Mouse (Mus musculus): ENCODE measurements around the gene Sart3. TPM values are rescaled to one million over a fixed set of nuclear protein-coding genes. Genes with fewer than 3 reads are reported as not detected.
"Not testable (repeated sequence)": the region's sequence is repeated elsewhere in the genome, so short reads cannot be mapped to it uniquely, and the experiment has no call there.

Gene Sart3
- polyA plus RNA-seq, 1 experiment from 2014 or later, result 45.1 TPM

DNA sequence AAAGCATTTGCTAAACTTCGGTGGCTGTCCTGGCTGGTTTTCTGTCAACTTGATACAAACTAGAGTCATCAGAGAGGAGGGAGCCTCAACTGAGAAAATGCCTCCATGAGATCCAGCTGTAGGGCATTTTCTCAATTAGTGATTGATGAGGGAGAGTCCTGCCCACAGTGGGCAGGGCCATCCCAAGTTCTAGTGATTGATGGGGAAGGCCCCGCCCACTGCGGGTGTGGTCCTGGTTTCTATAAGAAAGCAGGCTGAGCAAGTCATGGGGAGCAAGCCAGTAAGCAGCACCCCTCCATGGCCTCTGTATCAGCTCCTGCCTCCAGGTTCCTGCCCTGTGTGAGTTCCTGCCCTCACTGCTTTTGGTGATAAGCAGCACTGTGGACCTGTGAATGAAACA, 11.8 kb upstream of the Sart3 start:
- H3K27ac ChIP-seq (ENCODE audit: low read depth, low read length); ATAC-seq (ENCODE audit: low FRiP score); H3K9me3 ChIP-seq (ENCODE audit: control insufficient read depth, low read length); H3K4me2 ChIP-seq (replicated peaks; ENCODE audit: low read depth, low read length); H3K36me3 ChIP-seq (ENCODE audit: control insufficient read depth, insufficient read depth, low read length); DNase-seq (ENCODE audit: low spot score); H3K27me3 ChIP-seq (ENCODE audit: control insufficient read depth, insufficient read depth, low read length); H3K4me3 ChIP-seq (ENCODE audit: low read depth, low read length); H3K9ac ChIP-seq (ENCODE audit: low read depth, low read length); H3K4me1 ChIP-seq (replicated peaks; ENCODE audit: control insufficient read depth, insufficient read depth, low read length): not testable (repeated sequence)
- 24% methylated on average over 3 of the region's 3 CpGs for WGBS

DNA sequence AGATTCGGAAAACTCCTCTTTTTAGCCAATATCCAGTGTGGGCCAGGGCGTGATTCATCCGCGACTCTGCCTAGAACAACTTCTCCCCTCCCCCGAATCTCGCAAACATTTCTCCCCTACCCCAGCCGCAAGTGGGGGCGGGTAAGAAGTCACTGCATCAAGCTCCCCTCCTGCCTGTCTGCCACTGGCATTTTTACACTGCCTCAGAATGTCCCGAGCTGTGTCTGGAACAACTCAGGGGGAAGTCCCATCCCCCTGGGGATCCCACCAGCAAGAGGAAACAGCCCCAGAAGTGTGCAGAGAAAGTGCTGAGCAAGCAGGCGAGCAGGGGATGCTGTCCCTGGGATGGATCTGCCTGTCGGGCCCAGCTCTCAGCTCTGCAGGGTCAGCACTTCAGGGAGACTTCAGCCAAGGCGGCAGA, 11.3 kb upstream of the Sart3 start:
- H3K36me3 ChIP-seq (ENCODE audit: control insufficient read depth, insufficient read depth, low read length), result no peaks in the 10 kb centered on the region
- H3K9ac ChIP-seq (ENCODE audit: low read depth, low read length), result no peak overlapping the region
- H3K27me3 ChIP-seq (ENCODE audit: control insufficient read depth, insufficient read depth, low read length), result no peaks in the 10 kb centered on the region
- H3K4me1 ChIP-seq (replicated peaks; ENCODE audit: control insufficient read depth, insufficient read depth, low read length), result no peaks in the 10 kb centered on the region
- peak; percentile 16 for DNase-seq (ENCODE audit: low spot score)
- no peaks in the 10 kb centered on the region for H3K9me3 ChIP-seq (ENCODE audit: control insufficient read depth, low read length)
- H3K4me2 ChIP-seq (replicated peaks; ENCODE audit: low read depth, low read length), result no peak overlapping the region
- no peak overlapping the region for H3K4me3 ChIP-seq (ENCODE audit: low read depth, low read length)
- ATAC-seq (ENCODE audit: low FRiP score), result no peak
- H3K27ac ChIP-seq (ENCODE audit: low read depth, low read length), result no peak overlapping the region
- WGBS, result 19% methylated on average over 12 of the region's 12 CpGs

DNA sequence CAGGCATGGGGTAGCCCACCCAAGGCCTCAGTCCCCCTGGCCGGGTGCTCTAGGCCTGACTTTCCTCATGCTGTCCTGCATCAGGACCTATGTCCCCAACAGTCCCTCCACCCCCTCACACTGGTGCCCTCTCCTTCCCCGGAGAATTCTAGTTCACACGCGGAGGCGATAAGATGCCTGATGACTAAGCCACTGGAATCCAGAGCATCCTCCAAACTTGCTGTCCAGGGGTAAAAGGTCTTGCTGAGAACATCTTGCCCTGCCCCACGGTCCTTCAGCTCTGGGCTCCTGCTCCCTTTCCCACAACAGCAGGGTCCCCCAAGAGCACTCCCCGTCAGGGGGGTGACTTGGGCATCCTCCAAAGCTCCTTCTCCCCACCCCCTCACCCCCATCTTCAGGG, 10.3 kb upstream of the Sart3 start:
- no peak overlapping the region for H3K9ac ChIP-seq (ENCODE audit: low read depth, low read length)
- H3K4me1 ChIP-seq (replicated peaks; ENCODE audit: control insufficient read depth, insufficient read depth, low read length), result no peaks in the 10 kb centered on the region
- DNase-seq (ENCODE audit: low spot score) (no peak), ATAC-seq (ENCODE audit: low FRiP score) (no peak)
- WGBS, result 91% methylated on average over 7 of the region's 7 CpGs
- no peaks in the 10 kb centered on the region for H3K27me3 ChIP-seq (ENCODE audit: control insufficient read depth, insufficient read depth, low read length)
- no peak overlapping the region for H3K27ac ChIP-seq (ENCODE audit: low read depth, low read length)
- no peak overlapping the region for H3K4me3 ChIP-seq (ENCODE audit: low read depth, low read length)
- H3K9me3 ChIP-seq (ENCODE audit: control insufficient read depth, low read length), result no peaks in the 10 kb centered on the region
- H3K4me2 ChIP-seq (replicated peaks; ENCODE audit: low read depth, low read length), result no peak overlapping the region
- no peaks in the 10 kb centered on the region for H3K36me3 ChIP-seq (ENCODE audit: control insufficient read depth, insufficient read depth, low read length)

GRCm38 (mm10) chr5:113781875-113782274, 9.6 kb upstream of the Sart3 start:
- H3K4me2 ChIP-seq (replicated peaks; ENCODE audit: low read depth, low read length), result no peak overlapping the region
- WGBS, result 78% methylated on average over 7 of the region's 7 CpGs

DNA sequence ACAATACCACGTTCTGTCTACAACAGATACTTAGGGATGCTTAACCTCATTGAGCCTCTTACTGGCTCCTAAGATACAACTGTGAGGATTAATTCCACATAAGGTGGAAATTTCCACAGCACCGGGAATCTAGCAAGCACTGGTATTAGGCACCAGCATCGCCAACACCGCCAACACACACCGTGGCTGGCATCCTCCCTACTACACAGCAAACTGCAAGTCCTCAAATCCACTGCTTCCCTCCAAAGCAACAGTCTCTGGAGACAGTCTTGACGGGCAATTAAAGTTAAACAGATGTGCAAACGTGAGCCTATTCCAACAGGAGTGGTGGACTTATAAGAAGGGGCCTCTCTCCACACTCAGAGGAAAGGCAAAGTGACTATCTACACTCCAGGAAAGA, 8.9 kb upstream of the Sart3 start:
- Histone ChIP-seq H3K36me3 (ENCODE audit: control insufficient read depth, insufficient read depth, low read length) (peaks cover 4% of the 10 kb centered on the region), H3K27me3 (ENCODE audit: control insufficient read depth, insufficient read depth, low read length) (no peaks in the 10 kb centered on the region), H3K4me3 (ENCODE audit: low read depth, low read length) (no peak overlapping the region), H3K9ac (ENCODE audit: low read depth, low read length) (no peak overlapping the region), H3K4me1 (replicated peaks; ENCODE audit: control insufficient read depth, insufficient read depth, low read length) (no peaks in the 10 kb centered on the region), H3K27ac (ENCODE audit: low read depth, low read length) (no peak overlapping the region), H3K4me2 (replicated peaks; ENCODE audit: low read depth, low read length) (no peak overlapping the region), H3K9me3 (ENCODE audit: control insufficient read depth, low read length) (no peaks in the 10 kb centered on the region)
- DNase-seq (ENCODE audit: low spot score) (no peak), ATAC-seq (ENCODE audit: low FRiP score) (no peak)
- WGBS, result 79% methylated on average over 7 of the region's 7 CpGs

More at GRCm38 (mm10) chr5:113781875-113782274, 9.6 kb upstream of the Sart3 start:
- no peak overlapping the region for H3K27ac ChIP-seq (ENCODE audit: low read depth, low read length)
- no peak overlapping the region for H3K9ac ChIP-seq (ENCODE audit: low read depth, low read length)
- no peaks in the 10 kb centered on the region for H3K27me3 ChIP-seq (ENCODE audit: control insufficient read depth, insufficient read depth, low read length)
- no peaks in the 10 kb centered on the region for H3K9me3 ChIP-seq (ENCODE audit: control insufficient read depth, low read length)
- no peaks in the 10 kb centered on the region for H3K4me1 ChIP-seq (replicated peaks; ENCODE audit: control insufficient read depth, insufficient read depth, low read length)
- 0 out of 2 replicates have a peak, but pooled peaks cover under 1% of the 10 kb centered on the region for H3K36me3 ChIP-seq (ENCODE audit: control insufficient read depth, insufficient read depth, low read length)
- DNase-seq (ENCODE audit: low spot score) (no peak), ATAC-seq (ENCODE audit: low FRiP score) (no peak)
- H3K4me3 ChIP-seq (ENCODE audit: low read depth, low read length), result no peak overlapping the region

GRCm38 (mm10) chr5:113780763-113781162, 8.5 kb upstream of the Sart3 start:
- Histone ChIP-seq H3K9ac (ENCODE audit: low read depth, low read length) (no peak overlapping the region), H3K27ac (ENCODE audit: low read depth, low read length) (no peak overlapping the region), H3K9me3 (ENCODE audit: control insufficient read depth, low read length) (no peaks in the 10 kb centered on the region), H3K4me1 (replicated peaks; ENCODE audit: control insufficient read depth, insufficient read depth, low read length) (no peaks in the 10 kb centered on the region), H3K36me3 (ENCODE audit: control insufficient read depth, insufficient read depth, low read length) (peaks cover 4% of the 10 kb centered on the region), H3K27me3 (ENCODE audit: control insufficient read depth, insufficient read depth, low read length) (no peaks in the 10 kb centered on the region), H3K4me3 (ENCODE audit: low read depth, low read length) (no peak overlapping the region), H3K4me2 (replicated peaks; ENCODE audit: low read depth, low read length) (no peak overlapping the region)
- DNase-seq (ENCODE audit: low spot score) (no peak), ATAC-seq (ENCODE audit: low FRiP score) (no peak)
- 87% methylated on average over 5 of the region's 5 CpGs for WGBS

- DNase-seq (ENCODE audit: low spot score) (no peak), ATAC-seq (ENCODE audit: low FRiP score) (no peak)
- no peak overlapping the region for H3K9ac ChIP-seq (ENCODE audit: low read depth, low read length)
- no peaks in the 10 kb centered on the region for H3K9me3 ChIP-seq (ENCODE audit: control insufficient read depth, low read length)
- H3K4me1 ChIP-seq (replicated peaks; ENCODE audit: control insufficient read depth, insufficient read depth, low read length), result no peaks in the 10 kb centered on the region
- H3K27me3 ChIP-seq (ENCODE audit: control insufficient read depth, insufficient read depth, low read length), result no peaks in the 10 kb centered on the region
- 94% methylated on average over 3 of the region's 3 CpGs for WGBS
- peaks cover 4% of the 10 kb centered on the region for H3K36me3 ChIP-seq (ENCODE audit: control insufficient read depth, insufficient read depth, low read length)
- no peak overlapping the region for H3K27ac ChIP-seq (ENCODE audit: low read depth, low read length)
- H3K4me2 ChIP-seq (replicated peaks; ENCODE audit: low read depth, low read length), result no peak overlapping the region
- H3K4me3 ChIP-seq (ENCODE audit: low read depth, low read length), result no peak overlapping the region
Observed at GRCm38 (mm10) chr5:113780082-113780752, 7.9 kb upstream of the Sart3 start.

- no peak overlapping the region for H3K27ac ChIP-seq (ENCODE audit: low read depth, low read length)
- H3K36me3 ChIP-seq (ENCODE audit: control insufficient read depth, insufficient read depth, low read length), result peaks cover 4% of the 10 kb centered on the region
- 77% methylated on average over 5 of the region's 5 CpGs for WGBS
- DNase-seq (ENCODE audit: low spot score) (no peak), ATAC-seq (ENCODE audit: low FRiP score) (no peak)
- no peak overlapping the region for H3K4me2 ChIP-seq (replicated peaks; ENCODE audit: low read depth, low read length)
- no peak overlapping the region for H3K4me3 ChIP-seq (ENCODE audit: low read depth, low read length)
- H3K9me3 ChIP-seq (ENCODE audit: control insufficient read depth, low read length), result no peaks in the 10 kb centered on the region
- no peaks in the 10 kb centered on the region for H3K27me3 ChIP-seq (ENCODE audit: control insufficient read depth, insufficient read depth, low read length)
- no peak overlapping the region for H3K9ac ChIP-seq (ENCODE audit: low read depth, low read length)
- no peaks in the 10 kb centered on the region for H3K4me1 ChIP-seq (replicated peaks; ENCODE audit: control insufficient read depth, insufficient read depth, low read length)
Observed at GRCm38 (mm10) chr5:113779569-113779968, 7.3 kb upstream of the Sart3 start.

DNA sequence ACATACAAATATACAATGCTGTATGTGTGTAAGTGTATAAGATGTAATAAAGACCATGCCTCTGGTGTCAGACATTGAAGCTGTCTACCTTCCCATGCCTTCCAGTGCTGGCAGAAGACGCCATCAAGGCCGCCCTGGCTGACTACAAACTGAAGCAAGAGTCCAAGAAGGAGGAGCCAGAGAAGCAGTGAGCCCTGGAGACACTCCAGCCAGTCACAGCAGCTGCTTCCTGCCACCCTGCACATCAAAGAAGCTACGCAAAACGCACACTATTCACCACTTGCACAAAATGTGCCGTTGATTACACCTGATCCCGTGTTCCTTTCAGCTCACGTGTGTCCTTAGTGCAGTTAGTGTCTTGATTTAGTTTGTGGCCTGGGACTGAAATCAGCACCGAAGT, 5.4 kb upstream of the Sart3 start:
- not testable (repeated sequence) for DNase-seq (ENCODE audit: low spot score); H3K9me3 ChIP-seq (ENCODE audit: control insufficient read depth, low read length); H3K4me2 ChIP-seq (replicated peaks; ENCODE audit: low read depth, low read length); H3K27ac ChIP-seq (ENCODE audit: low read depth, low read length); H3K4me3 ChIP-seq (ENCODE audit: low read depth, low read length); H3K4me1 ChIP-seq (replicated peaks; ENCODE audit: control insufficient read depth, insufficient read depth, low read length); H3K36me3 ChIP-seq (ENCODE audit: control insufficient read depth, insufficient read depth, low read length); H3K9ac ChIP-seq (ENCODE audit: low read depth, low read length); ATAC-seq (ENCODE audit: low FRiP score); H3K27me3 ChIP-seq (ENCODE audit: control insufficient read depth, insufficient read depth, low read length)
- 95% methylated on average over 8 of the region's 8 CpGs for WGBS
